Comparison of ENCODE assay signal across 8 mouse cellular contexts in genomic region chr1:39713842-39714658, GRCm38 (mm10). TPM values are rescaled to one million over a fixed set of nuclear protein-coding genes. Genes with fewer than 3 reads are reported as not detected.
A peak's percentile ranks its signal among the peaks of the same experiment; 100 is the strongest.
DNase-seq lines count a peak whose midpoint lies in the region; ATAC-seq and TF ChIP-seq lines count a peak whose summit lies in the region.

No protein-coding gene starts in this region.

- H3K9me3 ChIP-seq in intestine, postnatal 0 days (ENCODE audit: control insufficient read depth), result no peaks in the 10 kb centered on the region
- H3K9me3 ChIP-seq in lung, embryonic 14.5 days (ENCODE audit: low read depth, low read length), result no peaks in the 10 kb centered on the region

- WGBS in intestine, postnatal 0 days, result 53% methylated on average over 16 of the region's 16 CpGs
- 25% methylated on average over 16 of the region's 16 CpGs for WGBS in lung, embryonic 14.5 days

- no peak overlapping the region for H3K4me2 ChIP-seq in intestine, postnatal 0 days (replicated peaks; ENCODE audit: low read depth)
- peak overlapping the region; percentile 5; the same call in 1 of the 2 replicates for H3K4me2 ChIP-seq in lung, embryonic 14.5 days

- H3K4me3 ChIP-seq in intestine, postnatal 0 days (ENCODE audit: low read depth, low read length), result no peak overlapping the region
- H3K4me3 ChIP-seq in lung, embryonic 14.5 days (ENCODE audit: low read depth, low read length), result no peak overlapping the region

- H3K27ac ChIP-seq in intestine, postnatal 0 days (ENCODE audit: low read depth, low read length), result peak overlapping the region; percentile 17; the same call in 1 of the 2 replicates
- peak overlapping the region; percentile 92 for H3K27ac ChIP-seq in lung, embryonic 14.5 days (ENCODE audit: low read depth)

- no peaks in the 10 kb centered on the region for H3K27me3 ChIP-seq in intestine, postnatal 0 days (replicated peaks; ENCODE audit: control insufficient read depth, insufficient read depth, low read length)
- H3K27me3 ChIP-seq in lung, embryonic 14.5 days (ENCODE audit: insufficient read depth, low read length), result no peaks in the 10 kb centered on the region

- ATAC-seq in intestine, postnatal 0 days, result 0 out of 2 replicates have a peak, but pooled peaks have one; percentile 4
- peak; percentile 82 for ATAC-seq in lung, embryonic 14.5 days (ENCODE audit: insufficient read depth)

- TF ChIP-seq CTCF in intestine, postnatal 0 days (IDR thresholded peaks at IDR 0.05; ENCODE audit: low read depth), result no peak
- no peak for TF ChIP-seq CTCF in lung, embryonic 14.5 days (IDR thresholded peaks at IDR 0.05; ENCODE audit: low read depth)

- peak; percentile 31 for DNase-seq in embryo, embryonic 9.5 days (ENCODE audit: extremely low spot score)
- DNase-seq in embryo, embryonic 11 days, result no peak
- peak; percentile 41 for DNase-seq in Muller cell, postnatal 12 days (ENCODE audit: inconsistent ontology term)
- DNase-seq in gastrocnemius, postnatal 14 days, result peak; percentile 53
- DNase-seq in lung, embryonic 14.5 days, result peak; percentile 97
- no peak for DNase-seq in right cerebral cortex, adult 18-20 months
- no peak for DNase-seq in B cell, adult 2 months

- H3K4me1 ChIP-seq in intestine, postnatal 0 days (replicated peaks; ENCODE audit: control insufficient read depth, insufficient read depth, low read length), result no peaks in the 10 kb centered on the region
- peaks cover 21% of the 10 kb centered on the region for H3K4me1 ChIP-seq in lung, embryonic 14.5 days (ENCODE audit: insufficient read depth)

- no peaks in the 10 kb centered on the region for H3K36me3 ChIP-seq in intestine, postnatal 0 days (ENCODE audit: control insufficient read depth, insufficient read depth)
- no peaks in the 10 kb centered on the region for H3K36me3 ChIP-seq in lung, embryonic 14.5 days (ENCODE audit: insufficient read depth)

- intact Hi-C loops in gastrocnemius, postnatal 14 days (cut with DNase I; ENCODE audit: low total_unique reads), result no loop called here

- no peak overlapping the region for H3K9ac ChIP-seq in intestine, postnatal 0 days (ENCODE audit: low read depth, low read length)
- H3K9ac ChIP-seq in lung, embryonic 14.5 days, result no peak overlapping the region

RNA-seq across cellular contexts. Expression of gene Rfx8, which starts 6.7 kb away (rescaled TPM):
- total RNA-seq in gastrocnemius, postnatal 14 days (2021), result under 1 TPM; 0.10 to 0.18 TPM
- 0.09 and 0.16 TPM in 2 replicates for polyA plus RNA-seq in intestine, postnatal 0 days (2015; fragmentation: Nextera tagmentation; extraction: Ambion mirVana)
- polyA plus RNA-seq in lung, embryonic 14.5 days (2014; fragmentation: Nextera tagmentation; extraction: Ambion mirVana), result 0.24 and 0.27 TPM in 2 replicates

Comparison
In these comparisons a context has a peak if more than half of its experiments do, and no peak if none do; other contexts are left out.
1. DNase-seq: peak in embryo, embryonic 9.5 days (single experiment), Muller cell, postnatal 12 days (single experiment), gastrocnemius, postnatal 14 days (single experiment) and lung, embryonic 14.5 days (single experiment); none in embryo, embryonic 11 days (single experiment), right cerebral cortex, adult 18-20 months (single experiment) and B cell, adult 2 months (0 of 2).